Mouse (Mus musculus) left cerebral cortex, postnatal 14 days (tissue): Measurements from ENCODE around the gene Olfml3. TPM values are rescaled to one million over a fixed set of nuclear protein-coding genes. Genes with fewer than 3 reads are reported as not detected.

ENCODE experiments used
- DNase-seq, 2 experiments: peaks; one replicate each; pipeline ENCODE4 v3.0.0; 2021 to 2022; ENCODE audit warnings: low spot score in 2 of 2, mixed read lengths in 1 of 2
- intact Hi-C: fragments of 180-260 bp; cut with DNase I; formaldehyde crosslinking; loops from one replicate; pipeline ENCODE4 v1.15.1; 2025
- total RNA-seq, 2 experiments: library from RNA; stranded (reverse); gene quantifications; 2 replicates each; pipeline ENCODE4 v1.2.3; 2021

Gene Olfml3
- total RNA-seq, 2 experiments from 2014 or later = 12.2 to 14.2 TPM

DNA sequence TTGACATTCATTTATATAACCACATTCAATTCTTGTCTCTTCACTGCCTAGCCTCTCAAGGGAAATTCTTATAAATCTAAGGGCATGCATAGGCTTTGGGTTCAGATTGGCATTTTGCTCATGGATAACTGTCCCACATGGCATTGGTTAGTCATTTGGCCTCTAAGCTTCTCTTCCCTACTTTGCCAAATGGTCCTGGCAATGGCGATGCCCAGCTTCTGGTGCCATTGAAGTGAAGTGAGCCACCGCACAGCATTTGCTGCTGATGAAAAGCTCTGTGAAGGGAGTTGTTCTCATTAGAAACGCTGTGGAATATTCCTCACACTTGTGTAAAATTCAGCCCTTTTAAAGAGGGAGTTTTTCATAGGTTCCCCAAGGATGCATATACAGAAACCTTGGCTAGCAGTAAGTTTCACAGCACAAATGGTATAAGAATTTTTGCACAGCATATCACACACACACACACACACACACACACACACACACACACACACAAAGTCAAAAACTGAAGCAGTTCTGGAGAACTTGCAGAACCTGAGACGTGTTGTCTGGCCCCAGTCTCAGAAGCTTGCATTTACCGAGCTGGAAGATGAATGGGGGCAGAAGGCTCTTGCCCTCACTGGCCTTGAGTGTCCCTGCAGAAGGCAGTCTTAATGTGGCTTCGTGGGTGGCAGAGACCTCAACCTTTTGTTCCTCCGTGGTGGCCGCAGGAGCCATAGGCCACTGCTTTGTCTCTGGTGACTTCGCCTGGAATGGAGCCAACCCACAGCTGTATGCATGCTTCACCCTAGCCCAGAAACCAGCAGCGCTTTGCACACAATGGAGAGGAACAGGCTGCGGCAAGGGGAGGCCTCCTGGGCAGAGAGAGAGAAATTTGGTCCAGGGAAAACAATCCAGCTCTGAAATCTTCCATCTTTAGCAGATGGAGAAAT is 21.8 kb downstream of the Olfml3 start:
- peak in 1 of 2 experiments; percentile 45 for DNase-seq
- intact Hi-C loops = no loop called here

DNA sequence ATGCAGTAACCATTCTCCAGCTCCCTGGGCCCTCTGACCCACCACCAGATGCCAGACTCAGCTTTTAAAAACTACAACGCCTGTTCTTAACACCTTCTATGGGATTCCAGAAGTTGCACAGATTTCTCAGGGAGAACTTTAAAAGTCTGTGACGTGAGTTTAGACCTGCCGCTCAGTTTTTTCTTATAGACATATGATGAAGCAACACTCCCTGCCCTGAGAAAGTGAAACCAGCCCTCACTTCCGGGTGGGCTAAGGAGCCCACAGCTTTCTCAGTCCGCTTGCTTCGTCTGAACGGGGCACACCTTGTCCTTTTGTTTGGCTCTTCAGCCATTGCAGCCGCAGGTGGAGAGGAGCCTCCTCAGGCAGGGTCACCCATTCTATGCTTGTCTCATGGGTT is 22.9 kb downstream of the Olfml3 start:
- DNase-seq = no peak
- intact Hi-C loops = no loop called here

DNA sequence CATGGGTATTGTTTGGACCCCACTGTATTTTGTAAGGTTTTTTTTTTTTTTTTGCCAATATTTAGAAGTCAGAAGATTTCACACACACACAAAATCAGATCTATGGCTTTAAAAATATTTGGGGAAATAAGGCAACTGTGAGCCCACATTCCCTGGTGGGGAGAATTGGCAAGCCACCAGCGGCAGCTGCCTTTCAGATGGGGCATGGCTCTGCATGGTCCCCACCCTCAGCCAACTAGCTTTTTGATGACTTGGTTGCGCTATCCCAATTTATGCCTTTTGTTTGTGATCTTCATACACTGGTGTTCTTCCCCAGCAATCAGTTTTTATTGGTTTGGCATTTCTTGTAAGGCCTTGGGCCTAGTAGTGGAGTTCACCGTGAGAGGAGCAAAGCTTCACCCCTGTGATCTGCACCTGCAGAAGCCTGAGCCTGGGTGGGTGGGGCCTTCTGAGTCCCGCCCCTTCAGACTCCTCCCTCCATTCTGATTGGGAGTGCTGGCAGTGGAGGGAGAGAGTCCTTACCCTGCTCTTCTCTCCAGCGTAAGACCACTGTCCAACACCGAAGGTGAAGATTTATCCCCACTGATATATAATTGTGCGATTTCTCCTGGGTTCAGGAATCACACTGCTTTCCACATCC is 23.4 kb downstream of the Olfml3 start:
- intact Hi-C loops = no loop called here

DNA sequence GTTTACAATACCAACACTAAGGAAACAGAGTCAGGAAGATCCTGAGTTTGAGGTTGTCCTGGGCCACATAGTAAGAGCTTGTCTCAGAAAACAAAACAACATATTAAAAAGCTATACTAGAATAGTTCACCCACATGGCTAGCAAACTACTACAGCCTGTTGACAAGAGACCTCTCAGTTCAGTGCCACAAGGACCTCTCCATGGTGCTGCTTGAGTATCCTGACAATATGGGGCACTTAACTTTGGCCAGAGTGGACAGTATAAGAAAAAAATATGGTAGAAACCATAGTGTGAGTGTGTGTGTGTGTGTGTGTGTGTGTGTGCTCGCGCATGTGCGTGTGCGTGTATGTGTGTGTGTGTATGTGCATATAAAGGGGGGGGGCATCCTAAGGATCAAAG is 25.6 kb downstream of the Olfml3 start:
- intact Hi-C loops = no loop called here
- no peak for DNase-seq

More for the DNA sequence above, 23.4 kb downstream of the Olfml3 start:
- no peak for DNase-seq

DNA sequence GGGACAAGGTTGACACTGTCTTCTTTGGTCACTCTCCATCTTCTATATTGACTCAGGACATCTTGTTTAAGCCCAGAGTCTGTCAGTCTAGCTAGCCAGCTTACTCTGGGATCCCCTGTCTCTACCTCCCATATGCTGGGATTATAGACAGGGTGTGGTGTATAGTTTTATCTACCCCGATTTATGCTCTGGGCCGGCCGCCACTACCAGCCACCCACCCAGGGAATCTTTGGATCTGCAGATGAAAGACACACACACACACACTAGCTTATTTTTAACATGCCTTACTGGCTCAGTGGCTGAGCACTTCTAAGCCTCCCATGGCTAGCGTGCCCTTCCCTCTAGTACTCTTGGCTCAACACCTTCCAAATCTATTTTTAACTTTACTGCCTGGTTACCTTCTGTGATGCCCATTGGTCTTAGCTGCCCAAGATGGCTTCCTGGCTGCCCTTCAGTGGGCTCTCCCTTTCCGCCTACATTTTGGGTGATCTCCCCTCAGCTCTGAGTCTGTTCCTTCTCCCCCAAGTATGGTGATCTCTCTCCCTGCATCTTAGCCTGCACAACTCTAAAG is 28.2 kb downstream of the Olfml3 start:
- intact Hi-C loops = no loop called here
- DNase-seq = peak in 1 of 2 experiments; percentile 39

DNA sequence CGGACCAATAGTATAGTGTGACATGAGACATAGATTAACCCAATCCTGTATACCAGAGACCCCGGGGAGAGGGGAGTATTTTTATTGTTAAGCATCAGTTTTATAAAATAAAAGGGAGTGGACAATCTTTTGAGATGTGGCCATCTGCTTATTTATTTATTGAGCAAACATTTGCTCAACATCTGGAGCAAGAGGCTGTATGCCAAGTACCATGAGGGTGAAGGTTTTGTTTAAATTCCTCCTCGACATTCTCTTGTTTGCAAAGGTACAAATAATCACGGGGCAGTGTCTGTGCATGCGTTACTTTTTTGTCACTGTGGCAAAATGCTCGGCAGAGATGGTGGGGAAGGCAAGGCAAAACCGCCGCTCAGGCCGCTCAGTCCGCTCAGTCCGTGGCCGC is 32.4 kb downstream of the Olfml3 start:
- no peak for DNase-seq
- intact Hi-C loops = no loop called here

DNA sequence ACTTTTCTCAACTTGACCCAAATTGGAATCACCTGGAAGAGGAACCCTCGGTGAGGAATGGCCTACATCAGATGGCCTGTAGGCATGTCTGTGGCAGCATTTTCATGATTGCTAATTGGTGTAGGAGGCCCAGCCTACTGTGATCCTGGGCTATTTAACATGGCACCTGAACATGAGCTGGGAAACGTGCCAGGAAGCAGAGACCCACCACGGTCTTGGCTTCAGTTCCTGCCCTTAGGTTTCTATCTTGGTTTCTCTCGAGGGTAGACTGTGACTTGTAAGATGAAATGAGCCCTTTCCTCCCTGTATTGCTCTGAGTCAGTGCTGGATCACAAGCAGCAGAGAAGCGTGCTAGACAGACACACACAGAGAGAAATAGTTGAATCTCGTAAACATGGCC is 33.1 kb downstream of the Olfml3 start:
- DNase-seq = no peak
- intact Hi-C loops = no loop called here

- DNase-seq = no peak
- intact Hi-C loops = no loop called here
Measured at GRCm38 (mm10) chr3:103696388-103696925, 41.3 kb downstream of the Olfml3 start.

- DNase-seq = no peak
- intact Hi-C loops = no loop called here
Measured at GRCm38 (mm10) chr3:103695556-103695955, 42.2 kb downstream of the Olfml3 start.

DNA sequence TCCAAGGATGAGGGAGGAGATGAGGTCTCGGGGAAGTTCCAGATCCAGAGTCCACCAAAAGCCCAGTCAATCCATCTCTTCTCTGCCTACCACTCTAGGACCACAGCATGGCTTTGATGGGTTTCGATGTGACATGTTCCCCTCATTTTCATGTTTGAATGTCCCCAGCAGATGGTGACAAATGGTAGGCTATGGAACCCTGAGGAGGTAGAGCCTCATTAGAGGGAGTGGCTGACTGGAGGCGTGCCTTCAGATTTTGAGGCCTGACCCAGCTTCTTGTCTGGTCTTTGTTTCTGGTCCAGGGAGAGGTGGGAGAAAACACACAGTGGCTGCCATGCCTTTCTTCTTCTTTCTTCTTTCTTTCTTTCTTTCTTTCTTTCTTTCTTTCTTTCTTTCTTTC is 47.3 kb downstream of the Olfml3 start:
- DNase-seq = no peak
- intact Hi-C loops = no loop called here

- intact Hi-C loops = no loop called here
- DNase-seq = no peak
Measured at GRCm38 (mm10) chr3:103689043-103689442, 48.8 kb downstream of the Olfml3 start.

GRCm38 (mm10) chr3:103683966-103684319 is 53.9 kb downstream of the Olfml3 start:
- intact Hi-C loops = no loop called here
- no peak for DNase-seq

GRCm38 (mm10) chr3:103683234-103683965 is 54.4 kb downstream of the Olfml3 start:
- DNase-seq = peak; percentile 44 to 73
- intact Hi-C loops = no loop called here

DNA sequence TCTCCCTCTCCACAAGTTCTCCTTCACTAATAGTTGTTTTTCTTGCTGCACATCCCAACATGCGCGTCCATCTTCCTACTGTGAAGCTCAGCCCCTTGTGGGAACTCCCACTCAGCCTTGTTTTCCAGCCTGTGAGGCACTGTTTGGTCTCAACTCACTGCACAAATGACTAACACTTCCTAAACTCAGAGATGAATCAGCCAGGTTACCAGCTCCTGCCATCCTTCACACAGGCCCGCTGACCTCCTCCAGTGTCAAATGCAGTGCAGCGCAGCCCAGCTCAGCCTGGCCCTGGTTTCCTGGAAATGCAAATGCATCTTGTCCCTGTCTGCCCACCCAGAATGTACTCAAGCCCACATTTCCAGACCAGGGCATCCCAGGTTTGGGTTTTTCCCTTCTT is 55.3 kb downstream of the Olfml3 start:
- intact Hi-C loops = no loop called here
- DNase-seq = peak in 1 of 2 experiments; percentile 28

DNA sequence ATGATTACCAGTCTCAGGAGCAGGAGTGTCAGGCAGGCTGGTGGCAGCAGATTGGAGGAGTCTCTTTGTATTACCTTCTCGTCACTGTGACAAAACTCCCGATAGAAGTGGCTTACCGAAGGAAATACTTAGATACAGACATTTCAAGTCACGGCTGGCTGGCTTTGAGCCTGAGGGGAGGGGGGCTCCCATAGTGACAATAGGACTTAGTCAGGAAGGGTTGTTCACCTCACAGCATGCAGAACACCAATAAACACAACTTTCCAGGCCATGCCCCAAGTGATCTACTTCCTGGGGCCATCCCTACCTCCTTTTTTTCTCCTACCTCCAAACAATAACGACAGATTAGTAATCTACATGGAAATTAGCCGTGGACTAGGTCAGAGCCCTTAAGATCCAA is 59.0 kb downstream of the Olfml3 start:
- intact Hi-C loops = no loop called here
- no peak for DNase-seq

DNA sequence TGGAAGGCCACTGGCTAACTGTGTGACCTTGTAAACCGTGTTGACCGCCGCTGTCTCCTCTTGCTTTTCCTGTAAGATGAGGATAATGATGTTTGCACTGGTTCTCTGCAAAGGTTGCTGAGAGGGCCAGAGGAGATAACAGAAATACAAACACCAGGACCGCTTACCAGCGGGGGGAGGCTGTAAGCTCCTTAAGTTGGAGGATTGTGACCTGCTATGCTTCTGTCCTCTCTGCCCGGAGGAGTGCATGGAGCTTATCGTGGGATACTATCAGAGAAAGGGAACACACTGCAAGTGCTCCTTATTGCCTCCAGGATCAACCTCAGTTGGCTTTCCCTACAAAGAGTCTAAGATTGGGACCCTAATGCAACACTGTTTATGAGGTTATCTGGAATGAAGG is 65.1 kb downstream of the Olfml3 start:
- no peak for DNase-seq
- intact Hi-C loops = no loop called here
